In genomic region chr4:135855536-135856222, GRCm38 (mm10) we compare ENCODE assay signal across 7 mouse cellular contexts. TPM values are rescaled to one million over a fixed set of nuclear protein-coding genes. Genes with fewer than 3 reads are reported as not detected.
DNase-seq lines count a peak whose midpoint lies in the region; ATAC-seq lines count a peak whose summit lies in the region.

Gene Srsf10 (plus strand): TSS chr4:135855747.

- peak within 1 kb of the TSS; percentile 92 for H3K4me3 ChIP-seq in embryonic facial prominence, embryonic 12.5 days
- H3K4me3 ChIP-seq in limb, embryonic 13.5 days, result peak within 1 kb of the TSS; percentile 85
- peak within 1 kb of the TSS; percentile 98 for H3K4me3 ChIP-seq in midbrain, embryonic 16.5 days (ENCODE audit: low read depth, low read length)

- peak within 1 kb of the TSS; percentile 98 for H3K9ac ChIP-seq in embryonic facial prominence, embryonic 12.5 days
- peak within 1 kb of the TSS; percentile 99 for H3K9ac ChIP-seq in limb, embryonic 13.5 days
- H3K9ac ChIP-seq in midbrain, embryonic 16.5 days (ENCODE audit: low read depth, low read length), result peak within 1 kb of the TSS; percentile 95

- under 1% methylated on average over 67 of the region's 67 CpGs for WGBS in embryonic facial prominence, embryonic 12.5 days
- WGBS in limb, embryonic 13.5 days, result under 1% methylated on average over 66 of the region's 67 CpGs
- WGBS in midbrain, embryonic 16.5 days, result under 1% methylated on average over 63 of the region's 67 CpGs

- peak within 1 kb of the TSS; percentile 98 for H3K27ac ChIP-seq in embryonic facial prominence, embryonic 12.5 days
- peak within 1 kb of the TSS; percentile 99 for H3K27ac ChIP-seq in limb, embryonic 13.5 days
- H3K27ac ChIP-seq in midbrain, embryonic 16.5 days (ENCODE audit: low read length), result peak within 1 kb of the TSS; percentile 96

- no peaks in the 10 kb centered on the region for H3K27me3 ChIP-seq in embryonic facial prominence, embryonic 12.5 days
- no peaks in the 10 kb centered on the region for H3K27me3 ChIP-seq in limb, embryonic 13.5 days
- no peaks in the 10 kb centered on the region for H3K27me3 ChIP-seq in midbrain, embryonic 16.5 days (ENCODE audit: control insufficient read depth, insufficient read depth, low read depth, low read length)

- H3K4me2 ChIP-seq in embryonic facial prominence, embryonic 12.5 days (replicated peaks), result peak within 1 kb of the TSS; percentile 70
- H3K4me2 ChIP-seq in limb, embryonic 13.5 days (replicated peaks), result peak within 1 kb of the TSS; percentile 79
- peak within 1 kb of the TSS; percentile 82 for H3K4me2 ChIP-seq in midbrain, embryonic 16.5 days (ENCODE audit: low read length)

- H3K9me3 ChIP-seq in embryonic facial prominence, embryonic 12.5 days, result no peaks in the 10 kb centered on the region
- H3K9me3 ChIP-seq in limb, embryonic 13.5 days, result no peaks in the 10 kb centered on the region
- no peaks in the 10 kb centered on the region for H3K9me3 ChIP-seq in midbrain, embryonic 16.5 days (replicated peaks; ENCODE audit: control insufficient read depth, low read length, poor library complexity, severe bottlenecking)

- H3K4me1 ChIP-seq in embryonic facial prominence, embryonic 12.5 days, result peaks cover 29% of the 10 kb centered on the region
- H3K4me1 ChIP-seq in limb, embryonic 13.5 days, result peaks cover 38% of the 10 kb centered on the region
- peaks cover 39% of the 10 kb centered on the region for H3K4me1 ChIP-seq in midbrain, embryonic 16.5 days (ENCODE audit: control insufficient read depth, insufficient read depth, low read length)

- no peaks in the 10 kb centered on the region for H3K36me3 ChIP-seq in embryonic facial prominence, embryonic 12.5 days
- H3K36me3 ChIP-seq in limb, embryonic 13.5 days, result peaks cover 4% of the 10 kb centered on the region; the same call in 1 of the 2 replicates
- H3K36me3 ChIP-seq in midbrain, embryonic 16.5 days (ENCODE audit: control insufficient read depth, insufficient read depth, low read length), result no peaks in the 10 kb centered on the region

- DNase-seq in adrenal gland, postnatal 25 days, result peak; percentile 97
- peak; percentile 94 to 97 for DNase-seq in heart, adult 18-20 months
- DNase-seq in kidney, adult 8-10 months, result peak; percentile 94
- DNase-seq in spleen, postnatal 10 days (ENCODE audit: low spot score in 2 of 2), result peak; percentile 91 to 96

- peak; percentile 92 for ATAC-seq in embryonic facial prominence, embryonic 12.5 days (ENCODE audit: insufficient number of reproducible peaks, insufficient read depth, low FRiP score, low TSS enrichment)
- ATAC-seq in limb, embryonic 13.5 days (ENCODE audit: low FRiP score, low read depth), result peak; percentile 95
- peak; percentile 96 for ATAC-seq in midbrain, embryonic 16.5 days

RNA-seq across cellular contexts. Expression of gene Srsf10, which starts in this region (rescaled TPM):
- total RNA-seq in adrenal gland, postnatal 25 days (2021), result 125 and 168 TPM in 2 replicates
- 342 and 361 TPM in 2 replicates for polyA plus RNA-seq in embryonic facial prominence, embryonic 12.5 days (2016; fragmentation: Nextera tagmentation; extraction: Ambion mirVana)
- total RNA-seq in heart, adult 18-20 months (2021), result 10 to 100 TPM; 40.6 to 50.5 TPM
- 323 and 330 TPM in 2 replicates for polyA plus RNA-seq in limb, embryonic 13.5 days (2015; fragmentation: Nextera tagmentation; extraction: Ambion mirVana)
- polyA plus RNA-seq in midbrain, embryonic 16.5 days (2015; fragmentation: Nextera tagmentation; extraction: Ambion mirVana), result 190 and 211 TPM in 2 replicates

Comparison
In these comparisons a context has a peak if more than half of its experiments do, and no peak if none do; other contexts are left out.
1. Peak in every context shown above with its lines: DNase-seq, ATAC-seq, H3K4me3 ChIP-seq and H3K27ac ChIP-seq.